Mouse (Mus musculus) liver, adult 2 months (tissue): Measurements from ENCODE around the gene Fut11.

Source experiments
- CTCF ChIP-seq: fragments of 200-500 bp; IDR thresholded peaks from 2 replicates; pipeline ENCODE4 v1.5.1; 2011; ENCODE audit warnings: low read depth, low read length, control low read depth
- POLR2A ChIP-seq: fragments of 200-500 bp; IDR thresholded peaks from 2 replicates; pipeline ENCODE4 v1.6.1; 2011; ENCODE audit warnings: low read length, control low read depth; ENCODE audit not compliant: insufficient read depth; ENCODE audit errors: extremely low read depth

GRCm38 (mm10) chr14:20729871-20730270 is 35.1 kb downstream of the Fut11 start:
- TF ChIP-seq CTCF (no peak), POLR2A (no peak)
